Mouse (Mus musculus): Measurements from ENCODE around the gene Gm29609. TPM values are rescaled to one million over a fixed set of nuclear protein-coding genes. Genes with fewer than 3 reads are reported as not detected.

Gene Gm29609
- total and polyA plus RNA-seq, 3 experiments: 0.57 to 2.7 (median 1.2) TPM

GRCm38 (mm10) chr5:31221304-31221945, 41.7 kb upstream of the Gm29609 start (continued):
- TF ChIP-seq GABPA (IDR thresholded peaks at IDR 0.05; ENCODE audit: insufficient replicate concordance, low read depth, low read length): no peak
- no peak; the same call in 1 of the 2 replicates for TF ChIP-seq MAX (IDR thresholded peaks at IDR 0.05; ENCODE audit: low read length)
- peak; percentile 59 for TF ChIP-seq RAD21 (IDR thresholded peaks at IDR 0.05; ENCODE audit: low read depth, low read length)
- TF ChIP-seq TCF12 (IDR thresholded peaks at IDR 0.05; ENCODE audit: low read depth, low read length): peak; percentile 46
- no peak for TF ChIP-seq ETS1 (conservative IDR thresholded peaks at IDR 0.05; ENCODE audit: low read depth, low read length)
- peak; percentile 61 for TF ChIP-seq SIN3A (IDR thresholded peaks at IDR 0.05; ENCODE audit: low read length)
- TF ChIP-seq NRF1 (IDR thresholded peaks at IDR 0.05; ENCODE audit: low read depth, low read length): peak; percentile 37
- no peak for TF ChIP-seq E2F4 (IDR thresholded peaks at IDR 0.05; ENCODE audit: insufficient replicate concordance, low read depth, low read length)
- TF ChIP-seq IRF4 (IDR thresholded peaks at IDR 0.05; ENCODE audit: low read depth, low read length): peak; percentile 23; the same call in 1 of the 2 replicates
- no peak; the same call in 1 of the 2 replicates for TF ChIP-seq BHLHE40 (IDR thresholded peaks at IDR 0.05; ENCODE audit: low read depth, low read length)
- no peak for TF ChIP-seq ZC3H11A (IDR thresholded peaks at IDR 0.05; ENCODE audit: low read depth, low read length)
- TF ChIP-seq NELFE (IDR thresholded peaks at IDR 0.05; ENCODE audit: low read depth, low read length): peak; percentile 51; the same call in 1 of the 2 replicates
- TF ChIP-seq ELF1 (IDR thresholded peaks at IDR 0.05; ENCODE audit: low read depth, low read length): peak; percentile 11; the same call in 1 of the 2 replicates
- no peak for TF ChIP-seq PAX5 (IDR thresholded peaks at IDR 0.05; ENCODE audit: low read length)
- peak; percentile 57 for TF ChIP-seq HCFC1 (IDR thresholded peaks at IDR 0.05; ENCODE audit: low read depth, low read length)
- TF ChIP-seq EP300 (IDR thresholded peaks at IDR 0.05; ENCODE audit: low read length): no peak
- peak; percentile 37; the same call in 1 of the 2 replicates for TF ChIP-seq MAZ (IDR thresholded peaks at IDR 0.05; ENCODE audit: low read depth, low read length)
- no peak; the same call in 1 of the 2 replicates for TF ChIP-seq MXI1 (IDR thresholded peaks at IDR 0.05; ENCODE audit: low read depth, low read length)
- no peak for TF ChIP-seq KAT2A (IDR thresholded peaks at IDR 0.05; ENCODE audit: insufficient replicate concordance, low read length)

DNA sequence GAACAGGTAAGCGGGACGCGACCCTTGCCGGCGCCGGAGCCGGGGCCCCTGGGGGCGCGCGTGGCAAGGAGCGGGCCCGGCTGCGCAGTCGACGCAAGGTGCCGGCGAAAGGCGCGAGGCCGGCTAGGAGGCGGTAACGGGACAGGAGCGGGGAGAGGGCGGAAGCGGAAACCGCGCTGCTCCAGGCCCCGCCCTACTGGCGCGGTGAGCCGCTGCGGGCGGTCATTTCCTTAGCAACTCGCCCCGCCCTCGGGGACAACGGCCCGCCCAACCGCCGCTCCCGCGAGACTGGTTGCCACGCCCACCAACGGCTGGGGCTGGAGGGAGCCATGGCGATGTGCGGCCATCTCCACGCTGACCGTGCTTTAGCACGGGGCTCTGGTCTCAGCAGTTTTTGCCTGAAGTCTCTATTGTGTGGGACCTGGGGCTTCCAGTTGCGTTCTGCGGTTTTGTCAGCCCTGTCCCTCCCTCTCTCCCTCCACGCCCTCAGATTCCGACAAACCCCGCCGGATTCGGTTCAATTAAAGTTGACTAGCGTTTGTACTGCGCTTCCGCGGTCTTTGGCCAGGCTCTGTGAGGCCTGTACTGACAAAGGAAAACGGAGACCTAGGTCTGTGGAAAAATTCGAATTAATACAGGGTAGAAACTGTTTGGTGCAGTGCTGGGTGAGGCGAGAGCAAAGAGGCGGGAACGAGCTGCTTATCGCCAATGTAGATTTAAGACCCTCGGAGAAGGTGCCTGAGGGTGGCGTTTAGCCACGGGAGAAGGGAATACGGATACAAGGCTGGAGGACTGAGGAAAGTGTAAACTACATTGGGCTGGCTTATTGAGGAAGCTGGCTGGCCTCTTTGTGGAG, 41.0 kb upstream of the Gm29609 start, which contains the start of gene Ppm1g:
Gene Ppm1g, minus strand, starts transcription at position 240 of the 856 bp plus-strand sequence.
- peak within 1 kb of the TSS; percentile 87 for H3K9ac ChIP-seq (ENCODE audit: insufficient read depth, low read depth)
- no peaks in the 10 kb centered on the region for H3K9me3 ChIP-seq (replicated peaks; ENCODE audit: low read length)
- in situ Hi-C loops (cut with MboI; ENCODE audit: low pct_ligation_motif_present, low pct_unique_long_range_greater_than_20kb, low sequenced_read_pairs) (no loop called here), dilution Hi-C loops (cut with MboI; ENCODE audit: extremely low pct_ligation_motif_present, extremely low pct_unique_long_range_greater_than_20kb, low sequenced_read_pairs) (no loop called here)
- peaks cover 0 to 20% of the 10 kb centered on the region in 2 experiments; a peak in 2 of 4 replicates for H3K4me1 ChIP-seq (ENCODE audit: control insufficient read depth in 1 of 2, insufficient read depth in 2 of 2)
- peak within 1 kb of the TSS; percentile 89 for H3K27ac ChIP-seq (ENCODE audit: insufficient read depth, low read depth)
- peak within 1 kb of the TSS; percentile 40 for H3K4me2 ChIP-seq (ENCODE audit: insufficient read depth, low read depth, poor library complexity, severe bottlenecking)
- peaks cover 43% of the 10 kb centered on the region for H3K79me2 ChIP-seq (replicated peaks; ENCODE audit: control insufficient read depth, extremely low read depth, insufficient read depth, poor library complexity, severe bottlenecking)
- H3K36me3 ChIP-seq (replicated peaks in 1 of 2; ENCODE audit: control insufficient read depth in 1 of 2, insufficient read depth in 1 of 2, low read length in 1 of 2): peaks cover 0 to 9% of the 10 kb centered on the region in 2 experiments
- DNase-seq (ENCODE audit: extremely low read depth): peak; percentile 94
- peak within 1 kb of the TSS; percentile 84 to 93 (median 93) for H3K4me3 ChIP-seq (replicated peaks in 1 of 3; ENCODE audit: low read depth in 2 of 3, low read length in 2 of 3, poor library complexity in 1 of 3)
- H3K27me3 ChIP-seq (replicated peaks): no peaks in the 10 kb centered on the region
- peak; percentile 89 for TF ChIP-seq MAX (IDR thresholded peaks at IDR 0.05; ENCODE audit: low read length)
- peak; percentile 61 for TF ChIP-seq NRF1 (IDR thresholded peaks at IDR 0.05; ENCODE audit: low read depth, low read length)
- TF ChIP-seq MEF2A (IDR thresholded peaks at IDR 0.05; ENCODE audit: borderline replicate concordance, low read depth, low read length): peak; percentile 43; the same call in 1 of the 2 replicates
- peak; percentile 77 for TF ChIP-seq HCFC1 (IDR thresholded peaks at IDR 0.05; ENCODE audit: low read depth, low read length)
- TF ChIP-seq POLR2AphosphoS2 (IDR thresholded peaks at IDR 0.05; ENCODE audit: low read depth, low read length): peak; percentile 90
- TF ChIP-seq MAFK (IDR thresholded peaks at IDR 0.05; ENCODE audit: insufficient replicate concordance, low read length): no peak
- peak; percentile 75; the same call in 1 of the 2 replicates for TF ChIP-seq CHD1 (IDR thresholded peaks at IDR 0.05; ENCODE audit: low read depth, low read length)
- TF ChIP-seq IRF4 (IDR thresholded peaks at IDR 0.05; ENCODE audit: low read depth, low read length): peak; percentile 45; the same call in 1 of the 2 replicates
- TF ChIP-seq ZMIZ1 (IDR thresholded peaks at IDR 0.05; ENCODE audit: low read depth, low read length): peak; percentile 94
- TF ChIP-seq POLR2A (IDR thresholded peaks at IDR 0.05; ENCODE audit: low read depth, low read length): peak; percentile 99
- TF ChIP-seq UBTF (IDR thresholded peaks at IDR 0.05; ENCODE audit: low read depth, low read length): peak; percentile 58; the same call in 1 of the 2 replicates
- TF ChIP-seq KAT2A (IDR thresholded peaks at IDR 0.05; ENCODE audit: insufficient replicate concordance, low read length): peak; percentile 62; the same call in 1 of the 2 replicates
- TF ChIP-seq E2F4 (IDR thresholded peaks at IDR 0.05; ENCODE audit: insufficient replicate concordance, low read depth, low read length): 0 out of 2 replicates have a peak, but pooled peaks have one; percentile 32
- TF ChIP-seq BHLHE40 (IDR thresholded peaks at IDR 0.05; ENCODE audit: low read depth, low read length): 0 out of 2 replicates have a peak, but pooled peaks have one; percentile 21
- TF ChIP-seq SIN3A (IDR thresholded peaks at IDR 0.05; ENCODE audit: low read length): peak; percentile 74
- peak; percentile 99 for TF ChIP-seq NELFE (IDR thresholded peaks at IDR 0.05; ENCODE audit: low read depth, low read length)
- no peak for TF ChIP-seq GABPA (IDR thresholded peaks at IDR 0.05; ENCODE audit: insufficient replicate concordance, low read depth, low read length)
- TF ChIP-seq CTCF (conservative IDR thresholded peaks at IDR 0.05 in 1 of 2, IDR thresholded peaks at IDR 0.05 in 1 of 2; ENCODE audit: low read depth in 2 of 2, low read length in 2 of 2): no peak
- TF ChIP-seq ETS1 (conservative IDR thresholded peaks at IDR 0.05; ENCODE audit: low read depth, low read length): no peak
- TF ChIP-seq SMC3 (IDR thresholded peaks at IDR 0.05; ENCODE audit: low read depth, low read length): no peak
- peak; percentile 93; the same call in 1 of the 2 replicates for TF ChIP-seq TCF12 (IDR thresholded peaks at IDR 0.05; ENCODE audit: low read depth, low read length)
- no peak for TF ChIP-seq JUN (IDR thresholded peaks at IDR 0.05; ENCODE audit: insufficient read depth, low read depth, low read length)
- peak; percentile 80 for TF ChIP-seq MYC (IDR thresholded peaks at IDR 0.05; ENCODE audit: low read depth, low read length)
